Mouse (Mus musculus) left cerebral cortex, adult 2 months (tissue): ENCODE data around the gene Lmtk2. TPM values are rescaled to one million over a fixed set of nuclear protein-coding genes. Genes with fewer than 3 reads are reported as not detected.

Source experiments
- DNase-seq, 2 experiments: peaks; one replicate each; pipeline ENCODE4 v3.0.0; 2021 to 2022; ENCODE audit warnings: low spot score in 2 of 2, mixed read lengths in 1 of 2; ENCODE audit errors: extremely low spot score in 1 of 2
- H3K27ac ChIP-seq: fragments of 200-600 bp; 2 replicates; pipeline ENCODE4 v1.8.1; 2022
- H3K4me3 ChIP-seq: fragments of 200-600 bp; 2 replicates; pipeline ENCODE4 v1.8.1; 2022
- CTCF ChIP-seq: fragments of 200-600 bp; IDR thresholded peaks from 2 replicates; pipeline ENCODE4 v1.8.1; 2022; ENCODE audit warnings: antibody characterized with exemption, mild to moderate bottlenecking, moderate library complexity
- intact Hi-C: fragments of 180-260 bp; cut with DNase I; formaldehyde crosslinking; loops from one replicate; pipeline ENCODE4 v1.15.1; 2025
- total RNA-seq, 2 experiments: library from RNA; stranded (reverse); gene quantifications; 2 replicates each; pipeline ENCODE4 v1.2.3; 2021

The Lmtk2 gene
- total RNA-seq, 2 experiments from 2014 or later: 171 to 173 TPM

GRCm38 (mm10) chr5:144084271-144084670 lies 16.0 kb upstream of the Lmtk2 start:
- H3K27ac ChIP-seq: no peak overlapping the region
- no peak overlapping the region for H3K4me3 ChIP-seq
- TF ChIP-seq CTCF: no peak
- DNase-seq: no peak
- intact Hi-C loops: loop anchor here (5.0 kb wide), 1 partner anchor 142 kb away; no protein-coding TSS in a partner anchor

GRCm38 (mm10) chr5:144085696-144086095 lies 14.5 kb upstream of the Lmtk2 start:
- no peak for DNase-seq
- H3K4me3 ChIP-seq: no peak overlapping the region
- intact Hi-C loops: no loop called here
- H3K27ac ChIP-seq: no peak overlapping the region
- no peak for TF ChIP-seq CTCF

GRCm38 (mm10) chr5:144086494-144086893 lies 13.7 kb upstream of the Lmtk2 start:
- no peak for TF ChIP-seq CTCF
- intact Hi-C loops: no loop called here
- no peak for DNase-seq
- no peak overlapping the region for H3K4me3 ChIP-seq
- H3K27ac ChIP-seq: no peak overlapping the region

- no peak for DNase-seq
Observed at GRCm38 (mm10) chr5:144088354-144088753, 11.9 kb upstream of the Lmtk2 start.

GRCm38 (mm10) chr5:144095461-144095970 lies 4.7 kb upstream of the Lmtk2 start:
- no peak for TF ChIP-seq CTCF
- intact Hi-C loops: no loop called here
- Histone ChIP-seq H3K27ac (no peak overlapping the region), H3K4me3 (no peak overlapping the region)
- no peak for DNase-seq

More at GRCm38 (mm10) chr5:144088354-144088753, 11.9 kb upstream of the Lmtk2 start:
- intact Hi-C loops: loop anchor here (1.0 kb wide), 2 partner anchors 8 to 49 kb away; no protein-coding TSS in a partner anchor
- no peak for TF ChIP-seq CTCF
- H3K27ac ChIP-seq: no peak overlapping the region
- H3K4me3 ChIP-seq: no peak overlapping the region

GRCm38 (mm10) chr5:144097902-144098639 lies 2.2 kb upstream of the Lmtk2 start:
- no peak for TF ChIP-seq CTCF
- no peak overlapping the region for H3K4me3 ChIP-seq
- no peak for DNase-seq
- intact Hi-C loops: no loop called here
- H3K27ac ChIP-seq: no peak overlapping the region

GRCm38 (mm10) chr5:144098640-144098929 lies 1.7 kb upstream of the Lmtk2 start:
- TF ChIP-seq CTCF: no peak
- Histone ChIP-seq H3K4me3 (no peak overlapping the region), H3K27ac (no peak overlapping the region)
- intact Hi-C loops: no loop called here
- DNase-seq: no peak

GRCm38 (mm10) chr5:144100948-144101347 lies 712 bp downstream of the Lmtk2 start:
- TF ChIP-seq CTCF: no peak
- peak overlapping the region; percentile 96 for H3K27ac ChIP-seq
- DNase-seq: no peak
- intact Hi-C loops: loop anchor here (2.0 kb wide), 2 partner anchors 54 kb away; no protein-coding TSS in a partner anchor
- H3K4me3 ChIP-seq: peak overlapping the region; percentile 89

GRCm38 (mm10) chr5:144105070-144105469 lies 4.8 kb downstream of the Lmtk2 start:
- Histone ChIP-seq H3K4me3 (no peak overlapping the region), H3K27ac (no peak overlapping the region)
- DNase-seq: no peak
- no peak for TF ChIP-seq CTCF
- intact Hi-C loops: no loop called here

GRCm38 (mm10) chr5:144105471-144106129 lies 5.4 kb downstream of the Lmtk2 start:
- no peak overlapping the region for H3K27ac ChIP-seq
- no peak for DNase-seq
- intact Hi-C loops: no loop called here
- no peak overlapping the region for H3K4me3 ChIP-seq
- TF ChIP-seq CTCF: no peak

- H3K4me3 ChIP-seq: no peak overlapping the region
- no peak overlapping the region for H3K27ac ChIP-seq
- TF ChIP-seq CTCF: no peak
- intact Hi-C loops: no loop called here
- no peak for DNase-seq
Observed at GRCm38 (mm10) chr5:144106130-144106510, 5.9 kb downstream of the Lmtk2 start.

GRCm38 (mm10) chr5:144109201-144109600 lies 9.0 kb downstream of the Lmtk2 start:
- H3K4me3 ChIP-seq: no peak overlapping the region
- H3K27ac ChIP-seq: peak overlapping the region; percentile 53; the same call in 1 of the 2 replicates
- no peak for TF ChIP-seq CTCF
- DNase-seq: no peak
- intact Hi-C loops: no loop called here
